Mouse (Mus musculus): Measurements from ENCODE around the gene Wnk2. TPM values are rescaled to one million over a fixed set of nuclear protein-coding genes. Genes with fewer than 3 reads are reported as not detected.
A peak's percentile ranks its signal among the peaks of the same experiment; 100 is the strongest.

Wnk2 gene
- polyA plus RNA-seq, 1 experiment from 2014 or later = 1.4 TPM

DNA sequence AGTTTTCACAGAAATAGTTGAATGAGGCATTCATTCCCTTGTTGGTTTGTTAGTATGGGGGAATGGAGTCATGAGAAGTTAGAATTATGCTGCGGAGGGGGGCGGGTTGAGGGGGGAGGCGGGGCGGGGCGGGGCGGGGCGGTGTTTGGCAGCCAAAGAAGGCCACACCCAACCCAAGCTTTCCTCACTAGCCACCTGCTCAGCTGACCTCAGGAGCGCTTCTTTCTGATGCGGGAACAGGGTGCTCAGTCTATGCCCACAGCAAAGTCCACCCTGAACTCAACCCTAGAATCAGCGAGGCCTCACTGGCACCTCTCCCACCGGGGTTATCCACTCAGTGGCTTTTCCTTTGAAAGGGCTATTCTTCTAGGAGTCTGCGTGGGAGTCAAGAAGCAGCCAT is 123.1 kb downstream of the Wnk2 start:
- no peak overlapping the region for H3K9ac ChIP-seq
- WGBS = 10% methylated on average over 12 of the region's 12 CpGs
- 0 out of 2 replicates have a peak, but pooled peaks have one; percentile 17 for ATAC-seq (replicated peaks; ENCODE audit: low FRiP score)
- H3K27me3 ChIP-seq = no peaks in the 10 kb centered on the region
- no peak overlapping the region for H3K4me3 ChIP-seq (replicated peaks)
- H3K36me3 ChIP-seq = no peaks in the 10 kb centered on the region
- H3K4me2 ChIP-seq = 0 out of 2 replicates have a peak overlapping the region, but pooled peaks have one; percentile 18
- no peak overlapping the region for H3K27ac ChIP-seq
- H3K9me3 ChIP-seq (replicated peaks) = no peaks in the 10 kb centered on the region
- peaks cover 10% of the 10 kb centered on the region for H3K4me1 ChIP-seq

DNA sequence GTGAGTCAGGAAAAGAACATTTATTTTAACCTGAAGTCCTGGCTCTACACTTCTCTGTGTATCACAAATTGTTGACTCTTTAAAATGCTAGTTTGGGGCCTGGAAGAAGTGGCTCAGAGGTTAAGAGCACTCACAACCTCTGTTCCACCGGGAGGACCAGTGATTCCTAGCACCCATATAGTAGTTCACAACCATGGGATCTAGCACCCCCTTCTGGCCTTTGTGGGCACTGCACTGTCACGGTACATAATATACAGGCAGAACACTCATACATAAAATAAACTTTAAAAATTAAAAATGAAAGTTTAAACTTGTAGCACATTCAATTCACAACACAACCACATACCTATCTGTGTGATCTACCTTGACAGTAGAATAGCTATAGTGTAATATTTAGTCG is 126.1 kb downstream of the Wnk2 start:
- Histone ChIP-seq H3K9me3 (replicated peaks) (0 out of 2 replicates have a peak, but pooled peaks cover 7% of the 10 kb centered on the region), H3K4me1 (peaks cover 10% of the 10 kb centered on the region), H3K4me3 (replicated peaks) (no peak overlapping the region), H3K27me3 (no peaks in the 10 kb centered on the region), H3K36me3 (no peaks in the 10 kb centered on the region), H3K9ac (no peak overlapping the region), H3K4me2 (no peak overlapping the region), H3K27ac (no peak overlapping the region)
- WGBS = 68% methylated on average over 3 of the region's 3 CpGs
- no peak for ATAC-seq (replicated peaks; ENCODE audit: low FRiP score)

DNA sequence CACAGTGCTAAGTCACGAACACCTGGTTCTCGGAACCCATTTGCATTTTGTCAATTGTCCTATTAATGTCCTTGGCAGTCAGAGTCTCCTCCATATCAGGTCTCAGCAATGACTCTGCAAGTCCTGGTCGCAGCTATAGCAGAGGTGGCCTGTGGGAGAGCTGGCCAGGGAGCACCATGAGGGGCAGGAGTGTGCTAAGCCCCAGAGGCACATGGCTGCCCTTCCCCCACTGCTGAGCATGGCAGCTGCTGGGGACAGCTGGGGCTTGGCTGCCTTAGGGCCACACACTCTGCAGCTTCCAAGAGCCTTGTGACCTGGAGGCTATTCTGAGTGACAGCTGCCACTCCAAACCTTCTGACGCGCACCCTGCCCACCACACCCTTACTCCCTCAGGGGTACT is 127.7 kb downstream of the Wnk2 start:
- no peaks in the 10 kb centered on the region for H3K27me3 ChIP-seq
- no peak for ATAC-seq (replicated peaks; ENCODE audit: low FRiP score)
- peaks cover 25% of the 10 kb centered on the region for H3K4me1 ChIP-seq
- 0 out of 2 replicates have a peak overlapping the region, but pooled peaks have one; percentile 4 for H3K27ac ChIP-seq
- H3K4me3 ChIP-seq (replicated peaks) = no peak overlapping the region
- H3K9ac ChIP-seq = no peak overlapping the region
- no peak overlapping the region for H3K4me2 ChIP-seq
- 67% methylated on average over 5 of the region's 5 CpGs for WGBS
- no peaks in the 10 kb centered on the region for H3K36me3 ChIP-seq
- 0 out of 2 replicates have a peak, but pooled peaks cover 7% of the 10 kb centered on the region for H3K9me3 ChIP-seq (replicated peaks)

DNA sequence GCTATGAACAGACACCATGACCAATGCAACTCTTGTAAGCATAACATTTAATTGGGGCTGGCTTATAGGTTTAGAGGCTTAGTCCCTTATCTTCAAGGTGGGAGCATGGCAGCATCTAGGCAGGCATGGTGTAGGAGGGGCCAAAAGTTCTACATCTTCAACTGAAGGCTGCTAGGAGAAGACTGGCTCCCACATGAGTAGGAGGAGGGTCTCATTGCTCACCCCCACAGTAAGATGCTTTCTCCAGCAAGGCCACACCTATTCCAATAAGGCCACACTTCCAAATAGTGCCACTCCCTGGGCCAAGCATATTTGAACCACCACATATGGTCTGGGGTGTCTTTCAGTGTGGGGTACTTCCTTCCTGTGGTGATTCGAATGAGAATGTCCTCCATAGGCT is 130.4 kb downstream of the Wnk2 start:
- Histone ChIP-seq H3K4me3 (replicated peaks) (no peak overlapping the region), H3K9ac (no peak overlapping the region), H3K27ac (no peak overlapping the region), H3K4me2 (no peak overlapping the region), H3K36me3 (no peaks in the 10 kb centered on the region), H3K4me1 (peaks cover 24% of the 10 kb centered on the region), H3K27me3 (no peaks in the 10 kb centered on the region), H3K9me3 (replicated peaks) (0 out of 2 replicates have a peak, but pooled peaks cover 7% of the 10 kb centered on the region)
- 90% methylated on average over 1 of the region's 1 CpGs for WGBS
- ATAC-seq (replicated peaks; ENCODE audit: low FRiP score) = no peak

DNA sequence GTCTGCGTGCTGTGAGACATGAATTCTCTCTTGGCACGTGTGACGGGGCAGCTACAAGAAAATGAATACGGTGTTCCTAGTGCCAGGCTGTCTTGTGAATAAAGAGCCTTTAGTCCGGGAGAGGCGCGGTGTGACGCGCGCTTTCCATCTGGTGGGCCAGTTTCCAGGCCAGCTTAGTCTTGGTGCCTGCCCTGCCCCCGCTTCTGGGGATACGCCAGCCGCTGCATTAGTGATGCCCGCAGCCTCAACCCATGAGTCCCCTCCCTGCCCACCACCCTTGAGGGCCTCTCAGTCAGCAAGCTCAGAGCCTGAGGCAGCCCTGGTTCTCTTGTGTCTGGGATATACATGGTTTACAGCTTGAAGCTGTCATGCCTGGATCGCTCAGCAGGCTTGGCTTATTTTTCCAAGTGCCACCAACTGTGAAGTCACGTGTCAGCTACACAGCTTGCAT is 131.5 kb downstream of the Wnk2 start:
- H3K4me3 ChIP-seq (replicated peaks) = peak overlapping the region; percentile 31
- WGBS = 5% methylated on average over 16 of the region's 16 CpGs
- no peak overlapping the region for H3K9ac ChIP-seq
- 0 out of 2 replicates have a peak, but pooled peaks cover 7% of the 10 kb centered on the region for H3K9me3 ChIP-seq (replicated peaks)
- H3K27ac ChIP-seq = peak overlapping the region; percentile 88
- peaks cover 24% of the 10 kb centered on the region for H3K4me1 ChIP-seq
- ATAC-seq (replicated peaks; ENCODE audit: low FRiP score) = peak; percentile 90
- H3K4me2 ChIP-seq = peak overlapping the region; percentile 60
- H3K27me3 ChIP-seq = no peaks in the 10 kb centered on the region
- no peaks in the 10 kb centered on the region for H3K36me3 ChIP-seq

DNA sequence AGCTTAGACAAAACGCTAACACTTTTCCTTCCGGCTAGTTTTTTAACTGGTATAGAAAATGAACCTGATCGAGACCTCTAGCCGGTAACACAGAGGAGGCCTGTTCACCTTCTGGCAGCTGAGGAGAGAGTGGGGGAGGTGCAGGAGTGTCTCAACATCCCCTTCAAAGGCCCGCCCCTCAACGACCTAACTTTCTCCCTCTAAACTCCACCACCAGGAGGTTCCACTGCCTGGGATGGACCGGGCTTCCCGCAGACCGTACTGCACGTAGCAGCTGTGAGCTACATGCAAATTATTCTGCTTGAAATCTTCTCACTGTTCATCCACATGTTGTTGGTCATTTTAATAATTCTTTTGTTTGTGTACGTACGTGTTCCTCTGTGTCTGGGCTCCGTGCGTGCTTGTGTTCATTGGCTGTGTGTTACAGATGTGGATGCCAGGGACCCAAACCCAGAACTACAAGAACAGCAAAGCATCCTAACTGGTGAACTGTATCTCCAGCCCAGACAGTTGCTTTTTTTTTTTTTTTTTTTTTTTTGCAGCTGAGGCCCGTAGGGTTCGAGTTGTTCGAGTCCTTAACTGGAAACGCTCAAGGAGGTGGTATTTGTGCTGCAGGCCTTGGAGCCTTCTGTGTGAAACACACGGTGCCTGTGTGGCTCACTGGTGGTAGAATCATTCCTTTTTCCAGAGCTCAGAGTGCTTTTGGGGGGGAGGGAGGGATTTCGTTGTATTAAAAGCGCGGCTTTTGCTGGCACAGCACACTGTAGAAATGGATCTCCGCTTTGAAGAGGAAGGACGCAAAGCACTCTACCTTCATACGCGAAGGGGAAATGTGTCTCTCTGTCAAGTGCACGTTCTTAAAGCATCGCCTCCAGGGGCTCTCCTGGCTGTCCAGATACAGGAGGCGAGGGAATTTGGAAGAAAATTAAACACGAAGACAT is 132.2 kb downstream of the Wnk2 start:
- Histone ChIP-seq H3K27me3 (no peaks in the 10 kb centered on the region), H3K27ac (peak overlapping the region; percentile 88), H3K4me1 (peaks cover 22% of the 10 kb centered on the region), H3K9me3 (replicated peaks) (0 out of 2 replicates have a peak, but pooled peaks cover 7% of the 10 kb centered on the region), H3K9ac (no peak overlapping the region), H3K4me2 (peak overlapping the region; percentile 60), H3K36me3 (no peaks in the 10 kb centered on the region), H3K4me3 (replicated peaks) (peak overlapping the region; percentile 31)
- WGBS = 4% methylated on average over 30 of the region's 30 CpGs
- ATAC-seq (replicated peaks; ENCODE audit: low FRiP score) = peak; percentile 52; the same call in 1 of the 2 replicates

DNA sequence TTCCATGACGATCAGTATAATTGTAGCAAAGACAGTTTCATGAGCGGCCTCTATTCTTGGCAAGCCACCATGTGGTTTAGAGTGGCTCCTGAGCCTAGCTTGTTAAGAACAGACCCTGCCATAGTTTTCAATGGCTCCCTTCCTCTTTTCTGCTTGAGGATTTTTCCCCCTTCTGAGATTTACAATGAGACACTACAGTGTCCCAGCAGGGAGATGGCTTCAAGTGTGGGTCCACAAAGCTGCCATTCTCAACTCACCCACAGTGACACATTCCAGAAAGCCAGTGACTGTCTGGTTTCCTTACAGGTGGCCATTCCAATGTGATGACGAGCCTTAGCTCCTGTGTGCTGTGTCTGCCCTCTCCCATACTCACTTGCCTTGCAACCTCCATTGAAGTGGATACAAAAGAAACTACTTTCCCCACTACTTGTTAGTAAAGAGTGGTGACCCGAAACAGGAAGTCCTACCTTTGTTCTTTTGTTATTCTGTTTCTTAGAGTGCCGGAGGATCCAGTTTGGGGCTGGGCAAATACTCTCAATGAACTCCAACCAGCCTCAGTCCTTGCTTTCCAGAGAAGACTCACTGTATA is 134.5 kb downstream of the Wnk2 start:
- no peak overlapping the region for H3K4me3 ChIP-seq (replicated peaks)
- 0 out of 2 replicates have a peak, but pooled peaks cover 7% of the 10 kb centered on the region for H3K9me3 ChIP-seq (replicated peaks)
- WGBS = 56% methylated on average over 5 of the region's 5 CpGs
- peaks cover 17% of the 10 kb centered on the region for H3K4me1 ChIP-seq
- H3K27ac ChIP-seq = no peak overlapping the region
- H3K36me3 ChIP-seq = no peaks in the 10 kb centered on the region
- no peak overlapping the region for H3K4me2 ChIP-seq
- ATAC-seq (replicated peaks; ENCODE audit: low FRiP score) = no peak
- H3K27me3 ChIP-seq = no peaks in the 10 kb centered on the region
- no peak overlapping the region for H3K9ac ChIP-seq

DNA sequence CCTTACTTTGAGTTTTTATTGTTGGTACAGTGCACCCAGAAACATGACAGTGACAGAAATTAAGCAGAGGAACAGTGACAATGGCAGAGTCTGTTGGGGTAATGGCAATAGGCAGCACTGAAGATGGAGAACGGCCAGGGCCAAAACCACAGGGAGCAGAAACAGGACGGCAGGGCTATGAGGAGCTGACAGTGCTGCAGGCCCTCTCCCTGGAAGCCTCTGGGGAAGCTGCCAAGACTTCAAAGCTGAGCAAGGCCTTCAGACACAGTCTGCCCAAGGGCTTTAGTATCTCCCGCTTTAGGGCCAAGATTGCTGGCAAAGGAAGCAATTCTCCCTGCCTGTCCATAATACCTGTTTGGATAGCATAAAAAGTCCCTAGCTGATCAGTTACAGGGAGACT is 146.1 kb downstream of the Wnk2 start:
- Histone ChIP-seq H3K27ac (no peak overlapping the region), H3K27me3 (no peaks in the 10 kb centered on the region), H3K9ac (no peak overlapping the region), H3K4me1 (no peaks in the 10 kb centered on the region), H3K9me3 (replicated peaks) (no peaks in the 10 kb centered on the region), H3K36me3 (no peaks in the 10 kb centered on the region), H3K4me2 (no peak overlapping the region), H3K4me3 (replicated peaks) (no peak overlapping the region)
- ATAC-seq (replicated peaks; ENCODE audit: low FRiP score) = no peak
- 60% methylated on average over 3 of the region's 3 CpGs for WGBS

DNA sequence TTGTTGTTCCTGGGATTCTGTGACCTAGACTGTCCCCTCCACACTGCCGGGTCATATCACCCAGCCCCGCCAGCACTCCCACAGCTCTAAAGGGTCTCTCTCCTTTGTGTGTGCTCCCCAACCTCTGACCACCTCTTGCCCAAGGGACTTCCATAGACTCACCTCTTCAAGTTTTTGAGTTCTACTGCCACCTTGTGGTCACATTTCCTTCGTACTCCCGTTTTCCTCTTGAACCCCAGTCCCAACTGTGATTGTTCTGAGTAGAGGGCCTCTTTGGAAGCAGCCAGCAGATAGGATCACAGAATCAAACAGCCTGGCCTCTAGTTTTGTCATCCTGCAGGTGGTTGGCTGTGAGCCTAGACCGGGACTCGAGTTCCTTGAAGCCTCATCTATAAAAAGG is 149.2 kb downstream of the Wnk2 start:
- H3K27ac ChIP-seq = no peak overlapping the region
- peak; percentile 69 for ATAC-seq (replicated peaks; ENCODE audit: low FRiP score)
- H3K36me3 ChIP-seq = no peaks in the 10 kb centered on the region
- H3K9me3 ChIP-seq (replicated peaks) = no peaks in the 10 kb centered on the region
- no peaks in the 10 kb centered on the region for H3K27me3 ChIP-seq
- H3K9ac ChIP-seq = no peak overlapping the region
- no peak overlapping the region for H3K4me2 ChIP-seq
- WGBS = 10% methylated on average over 6 of the region's 6 CpGs
- peaks cover 7% of the 10 kb centered on the region for H3K4me1 ChIP-seq
- H3K4me3 ChIP-seq (replicated peaks) = no peak overlapping the region

DNA sequence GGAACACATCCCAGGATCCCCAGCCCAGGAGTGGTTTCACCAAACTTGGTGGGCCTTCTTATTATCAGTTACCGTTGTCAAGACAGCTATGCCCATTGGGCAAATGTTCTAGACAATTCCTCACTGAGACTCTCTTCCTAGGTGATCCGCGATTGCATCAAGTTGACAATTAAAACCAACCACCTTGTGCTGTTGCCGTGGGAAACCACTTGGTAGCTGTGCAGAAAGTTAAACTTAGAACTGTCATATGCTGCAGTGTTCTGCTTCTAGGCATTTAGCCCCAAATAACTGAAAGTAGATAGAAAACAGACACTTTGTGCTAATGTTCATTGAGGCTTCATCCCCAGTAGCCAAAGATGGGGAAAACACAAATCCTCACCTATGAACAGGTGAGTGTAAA is 151.1 kb downstream of the Wnk2 start:
- H3K27ac ChIP-seq = no peak overlapping the region
- no peaks in the 10 kb centered on the region for H3K27me3 ChIP-seq
- no peak overlapping the region for H3K9ac ChIP-seq
- no peak overlapping the region for H3K4me3 ChIP-seq (replicated peaks)
- 88% methylated on average over 4 of the region's 4 CpGs for WGBS
- no peak for ATAC-seq (replicated peaks; ENCODE audit: low FRiP score)
- peaks cover 7% of the 10 kb centered on the region for H3K4me1 ChIP-seq
- H3K36me3 ChIP-seq = no peaks in the 10 kb centered on the region
- H3K4me2 ChIP-seq = no peak overlapping the region
- H3K9me3 ChIP-seq (replicated peaks) = no peaks in the 10 kb centered on the region

DNA sequence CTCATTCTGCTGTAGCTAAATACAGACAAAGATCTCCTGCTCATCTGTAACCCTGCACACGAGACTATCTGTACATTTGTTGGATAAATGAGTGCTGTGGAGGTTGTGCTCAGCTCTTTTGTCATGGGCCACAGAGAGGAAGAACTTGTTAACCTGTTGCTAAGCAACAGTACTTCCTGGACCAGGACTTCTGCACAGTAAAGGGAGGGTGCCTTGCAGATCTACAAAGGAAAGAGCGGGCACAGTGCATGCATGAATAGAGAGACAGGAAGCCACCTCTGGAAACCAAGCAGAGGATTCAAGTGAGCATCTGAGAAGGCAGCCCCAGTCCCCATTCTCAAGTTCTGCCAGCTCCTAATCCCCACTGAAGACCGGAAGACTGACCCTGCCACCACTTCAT is 152.9 kb downstream of the Wnk2 start:
- ATAC-seq (replicated peaks; ENCODE audit: low FRiP score) = peak; percentile 70; the same call in 1 of the 2 replicates
- 38% methylated on average over 3 of the region's 3 CpGs for WGBS
- H3K4me2 ChIP-seq = no peak overlapping the region
- no peak overlapping the region for H3K9ac ChIP-seq
- H3K4me3 ChIP-seq (replicated peaks) = no peak overlapping the region
- 0 out of 2 replicates have a peak overlapping the region, but pooled peaks have one; percentile 1 for H3K27ac ChIP-seq
- peaks cover 7% of the 10 kb centered on the region for H3K4me1 ChIP-seq
- H3K27me3 ChIP-seq = no peaks in the 10 kb centered on the region
- H3K9me3 ChIP-seq (replicated peaks) = no peaks in the 10 kb centered on the region
- no peaks in the 10 kb centered on the region for H3K36me3 ChIP-seq

DNA sequence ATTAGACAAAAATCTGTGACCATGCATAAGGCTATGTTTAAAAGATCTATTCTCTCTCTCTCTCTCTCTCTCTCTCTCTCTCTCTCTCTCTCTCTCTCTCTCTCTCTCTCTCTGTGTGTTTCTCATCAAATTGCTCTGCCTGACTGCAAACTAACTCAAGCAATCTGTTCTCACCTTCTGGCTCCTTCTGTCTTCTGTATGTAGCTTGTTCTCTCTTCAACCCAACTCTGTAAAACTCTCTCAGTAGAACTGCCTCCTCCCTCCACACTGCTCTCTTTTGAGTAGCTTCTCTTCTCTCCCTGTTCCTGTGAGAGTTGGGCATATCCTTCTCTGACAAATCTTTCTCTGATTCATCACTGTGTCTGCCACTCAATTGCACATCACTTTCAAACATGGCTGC is 154.9 kb downstream of the Wnk2 start:
- Histone ChIP-seq H3K4me1 (peaks cover 7% of the 10 kb centered on the region), H3K4me2 (no peak overlapping the region), H3K9me3 (replicated peaks) (no peaks in the 10 kb centered on the region), H3K36me3 (no peaks in the 10 kb centered on the region), H3K4me3 (replicated peaks) (no peak overlapping the region), H3K27me3 (no peaks in the 10 kb centered on the region), H3K27ac (no peak overlapping the region), H3K9ac (no peak overlapping the region)
- ATAC-seq (replicated peaks; ENCODE audit: low FRiP score) = no peak
